Mouse (Mus musculus) left cerebral cortex, postnatal 4 days (tissue): ENCODE results near the gene Sfxn3. TPM values are rescaled to one million over a fixed set of nuclear protein-coding genes. Genes with fewer than 3 reads are reported as not detected.

ENCODE experiments used
- DNase-seq: peaks from one replicate; pipeline ENCODE4 v3.0.0-alpha.2; 2022
- intact Hi-C: fragments of 180-260 bp; cut with DNase I; formaldehyde crosslinking; loops from one replicate; pipeline ENCODE4 v1.15.1; 2025
- total RNA-seq, 2 experiments: library from RNA; stranded (reverse); gene quantifications; 2 replicates each; pipeline ENCODE4 v1.2.3; 2021

The Sfxn3 gene
- 100 to 1,000 TPM; 108 to 128 TPM for total RNA-seq

GRCm38 (mm10) chr19:45047417-45047934 is at the start of gene Sfxn3:
Gene Sfxn3, plus strand, starts transcription at chr19:45047503.
- intact Hi-C loops, result no loop called here

GRCm38 (mm10) chr19:44997786-44998185 is 49.5 kb upstream of the Sfxn3 start:
- DNase-seq, result no peak
- intact Hi-C loops, result no loop called here

More at GRCm38 (mm10) chr19:45047417-45047934, at the start of gene Sfxn3:
- DNase-seq, result peak; percentile 95

- intact Hi-C loops, result no loop called here
- no peak for DNase-seq
Observed at GRCm38 (mm10) chr19:44999647-45000046, 47.7 kb upstream of the Sfxn3 start.

GRCm38 (mm10) chr19:45002301-45002700 is 45.0 kb upstream of the Sfxn3 start:
- no peak for DNase-seq
- intact Hi-C loops, result no loop called here

GRCm38 (mm10) chr19:45003740-45004516 is 43.4 kb upstream of the Sfxn3 start:
- no peak for DNase-seq
- intact Hi-C loops, result no loop called here

GRCm38 (mm10) chr19:45005444-45005843 is 41.9 kb upstream of the Sfxn3 start, which contains the start of gene Twnk:
Gene Twnk, plus strand, starts transcription at chr19:45005663.
- intact Hi-C loops, result no loop called here
- no peak for DNase-seq

GRCm38 (mm10) chr19:45005957-45006712 is 41.2 kb upstream of the Sfxn3 start, which contains the start of gene Mrpl43:
Gene Mrpl43, minus strand, starts transcription at chr19:45006442.
- intact Hi-C loops, result no loop called here
- DNase-seq, result peak; percentile 96

GRCm38 (mm10) chr19:45007021-45007420 is 40.3 kb upstream of the Sfxn3 start:
- DNase-seq, result no peak
- intact Hi-C loops, result no loop called here

GRCm38 (mm10) chr19:45007425-45008191 is 39.7 kb upstream of the Sfxn3 start:
- no peak for DNase-seq
- intact Hi-C loops, result no loop called here

- intact Hi-C loops, result no loop called here
- DNase-seq, result no peak
Observed at GRCm38 (mm10) chr19:45010646-45011045, 36.7 kb upstream of the Sfxn3 start.

GRCm38 (mm10) chr19:45012219-45012618 is 35.1 kb upstream of the Sfxn3 start:
- intact Hi-C loops, result no loop called here
- DNase-seq, result no peak

GRCm38 (mm10) chr19:45012636-45013035 is 34.7 kb upstream of the Sfxn3 start:
- intact Hi-C loops, result no loop called here
- DNase-seq, result no peak

- no peak for DNase-seq
Observed at GRCm38 (mm10) chr19:45013581-45014225, 33.6 kb upstream of the Sfxn3 start.

GRCm38 (mm10) chr19:45014335-45014971 is 32.9 kb upstream of the Sfxn3 start, which contains the start of gene Lzts2:
Gene Lzts2, plus strand, starts transcription at chr19:45014414.
- no peak for DNase-seq
- intact Hi-C loops, result no loop called here

More at GRCm38 (mm10) chr19:45013581-45014225, 33.6 kb upstream of the Sfxn3 start:
- intact Hi-C loops, result no loop called here

GRCm38 (mm10) chr19:45014981-45015402 is 32.3 kb upstream of the Sfxn3 start:
- DNase-seq, result no peak
- intact Hi-C loops, result no loop called here

- intact Hi-C loops, result no loop called here
- DNase-seq, result peak; percentile 41
Observed at GRCm38 (mm10) chr19:45015518-45016281, 31.6 kb upstream of the Sfxn3 start.

- intact Hi-C loops, result loop anchor here (1.0 kb wide), 1 partner anchor 15 kb away; no protein-coding TSS in a partner anchor
- DNase-seq, result peak; percentile 93
Observed at GRCm38 (mm10) chr19:45016341-45017215, 30.7 kb upstream of the Sfxn3 start.
